In genomic region chr11:33967708-33968107, GRCm38 (mm10) we compare ENCODE assay signal across 25 mouse cellular contexts. TPM values are rescaled to one million over a fixed set of nuclear protein-coding genes. Genes with fewer than 3 reads are reported as not detected.
DNase-seq lines count a peak whose midpoint lies in the region; ATAC-seq and TF ChIP-seq lines count a peak whose summit lies in the region.
"Had no signal": no experiment of that assay in that cellular context is flagged by ENCODE, and none has a peak within 500 bp of the region (broad histone marks: within the 10 kb centered on the region; RNA-seq: fewer than 3 reads in every experiment).

No protein-coding gene starts in this region.

- no peaks in the 10 kb centered on the region for H3K9me3 ChIP-seq in CH12.LX (replicated peaks; ENCODE audit: low read length)
- no peaks in the 10 kb centered on the region for H3K9me3 ChIP-seq in forebrain, embryonic 12.5 days
- no peaks in the 10 kb centered on the region for H3K9me3 ChIP-seq in heart, embryonic 10.5 days
- H3K9me3 ChIP-seq: embryonic facial prominence, embryonic 15.5 days; forebrain, embryonic 10.5 days; forebrain, embryonic 15.5 days; heart, embryonic 12.5 days; hindbrain, embryonic 12.5 days had no signal

- no peaks in the 10 kb centered on the region for H3K79me2 ChIP-seq in CH12.LX (replicated peaks; ENCODE audit: control insufficient read depth, extremely low read depth, insufficient read depth, poor library complexity, severe bottlenecking)

- H3K4me3 ChIP-seq in CH12.LX (replicated peaks in 1 of 3; ENCODE audit: low read depth in 2 of 3, low read length in 2 of 3, poor library complexity in 1 of 3), result no peak overlapping the region
- no peak overlapping the region for H3K4me3 ChIP-seq in forebrain, embryonic 12.5 days (replicated peaks)
- no peak overlapping the region for H3K4me3 ChIP-seq in heart, embryonic 10.5 days
- H3K4me3 ChIP-seq: embryonic facial prominence, embryonic 15.5 days; erythroblast, embryonic 14.5 days; forebrain, embryonic 10.5 days; forebrain, embryonic 15.5 days; heart, adult 2 months; heart, embryonic 12.5 days; hindbrain, embryonic 12.5 days had no signal

- peak overlapping the region; percentile 7 for H3K4me2 ChIP-seq in CH12.LX (ENCODE audit: insufficient read depth, low read depth, poor library complexity, severe bottlenecking)
- no peak overlapping the region for H3K4me2 ChIP-seq in forebrain, embryonic 12.5 days
- H3K4me2 ChIP-seq: embryonic facial prominence, embryonic 15.5 days; forebrain, embryonic 15.5 days; heart, embryonic 12.5 days; hindbrain, embryonic 12.5 days had no signal

- in situ Hi-C loops in CH12.LX (cut with MboI; ENCODE audit: low pct_ligation_motif_present, low pct_unique_long_range_greater_than_20kb, low sequenced_read_pairs), result loop anchor here (25.0 kb wide), 1 partner anchor 245 kb away; the partner anchor contains the start of gene Foxi1

- ATAC-seq in granulocyte monocyte progenitor cell, adult 5-6 weeks (replicated peaks; ENCODE audit: poor library complexity, severe bottlenecking), result peak; percentile 87
- ATAC-seq in megakaryocyte-erythroid progenitor cell, adult 5-6 weeks (replicated peaks; ENCODE audit: low FRiP score, low TSS enrichment, poor library complexity, severe bottlenecking), result peak; percentile 28; the same call in 1 of the 2 replicates
- ATAC-seq in forebrain, embryonic 12.5 days (ENCODE audit: low FRiP score), result no peak
- ATAC-seq: CD4-positive, CD25-positive, alpha-beta regulatory T cell, adult 4 months; forebrain, embryonic 15.5 days; hindbrain, embryonic 16.5 days; inflammation-experienced regulatory T-cells, adult 6 months had no signal

- no peak overlapping the region for H3K27ac ChIP-seq in CH12.LX (ENCODE audit: insufficient read depth, low read depth)
- no peak overlapping the region for H3K27ac ChIP-seq in forebrain, embryonic 12.5 days
- no peak overlapping the region for H3K27ac ChIP-seq in heart, embryonic 10.5 days
- H3K27ac ChIP-seq: embryonic facial prominence, embryonic 15.5 days; forebrain, embryonic 10.5 days; forebrain, embryonic 15.5 days; heart, adult 2 months; hindbrain, embryonic 12.5 days had no signal

- TF ChIP-seq CTCF in CH12.LX (conservative IDR thresholded peaks at IDR 0.05 in 1 of 2, IDR thresholded peaks at IDR 0.05 in 1 of 2; ENCODE audit: low read depth in 2 of 2, low read length in 2 of 2), result no peak

- TF ChIP-seq RAD21 in CH12.LX (IDR thresholded peaks at IDR 0.05; ENCODE audit: low read depth, low read length), result no peak

- H3K4me1 ChIP-seq in CH12.LX (ENCODE audit: control insufficient read depth in 1 of 2, insufficient read depth in 2 of 2), result peaks cover 13 to 46% of the 10 kb centered on the region in 2 experiments
- H3K4me1 ChIP-seq in forebrain, embryonic 12.5 days, result peaks cover 4% of the 10 kb centered on the region; the same call in 1 of the 2 replicates
- H3K4me1 ChIP-seq in heart, embryonic 10.5 days, result peaks cover 24% of the 10 kb centered on the region
- H3K4me1 ChIP-seq: forebrain, embryonic 15.5 days had no signal

- 80% methylated on average over 4 of the region's 4 CpGs for WGBS in forebrain, embryonic 12.5 days
- 74% methylated on average over 4 of the region's 4 CpGs for WGBS in heart, embryonic 10.5 days

- no peak for TF ChIP-seq POLR2A in CH12.LX (IDR thresholded peaks at IDR 0.05; ENCODE audit: low read depth, low read length)

- TF ChIP-seq EP300 in CH12.LX (IDR thresholded peaks at IDR 0.05; ENCODE audit: low read length), result peak; percentile 65

- no peak overlapping the region for H3K9ac ChIP-seq in CH12.LX (ENCODE audit: insufficient read depth, low read depth)
- no peak overlapping the region for H3K9ac ChIP-seq in forebrain, embryonic 12.5 days
- H3K9ac ChIP-seq: embryonic facial prominence, embryonic 15.5 days; forebrain, embryonic 15.5 days; heart, embryonic 12.5 days; hindbrain, embryonic 12.5 days had no signal

- peak; percentile 91 for DNase-seq in 416B (ENCODE audit: low read depth)
- peak; percentile 90 for DNase-seq in CH12.LX (ENCODE audit: extremely low read depth)
- no peak for DNase-seq in urinary bladder, postnatal 10 days (ENCODE audit: low spot score)
- DNase-seq in thymus, postnatal 25 days, result no peak
- no peak for DNase-seq in heart, embryonic 10.5 days (ENCODE audit: low spot score)
- DNase-seq: adrenal gland, adult 2 months; adrenal gland, postnatal 25 days; cerebellum, adult 2 months; cerebellum, postnatal 10 days; embryo, embryonic 11 days; heart, adult 2 months had no signal

- dilution Hi-C loops in CH12.LX (cut with MboI; ENCODE audit: extremely low pct_ligation_motif_present, extremely low pct_unique_long_range_greater_than_20kb, low sequenced_read_pairs), result no loop called here

- H3K36me3 ChIP-seq in CH12.LX (replicated peaks in 1 of 2; ENCODE audit: control insufficient read depth in 1 of 2, insufficient read depth in 1 of 2, low read length in 1 of 2), result no peaks in the 10 kb centered on the region
- H3K36me3 ChIP-seq in forebrain, embryonic 12.5 days (replicated peaks), result no peaks in the 10 kb centered on the region
- H3K36me3 ChIP-seq in heart, embryonic 10.5 days, result peaks cover 6% of the 10 kb centered on the region; the same call in 1 of the 2 replicates
- H3K36me3 ChIP-seq: embryonic facial prominence, embryonic 15.5 days; forebrain, embryonic 10.5 days; forebrain, embryonic 15.5 days; heart, embryonic 12.5 days; hindbrain, embryonic 12.5 days had no signal

- no peaks in the 10 kb centered on the region for H3K27me3 ChIP-seq in CH12.LX (replicated peaks)
- no peaks in the 10 kb centered on the region for H3K27me3 ChIP-seq in forebrain, embryonic 12.5 days
- H3K27me3 ChIP-seq in heart, embryonic 10.5 days (ENCODE audit: insufficient read depth, poor library complexity, severe bottlenecking), result no peaks in the 10 kb centered on the region
- H3K27me3 ChIP-seq: embryonic facial prominence, embryonic 15.5 days; forebrain, embryonic 15.5 days; heart, embryonic 12.5 days; hindbrain, embryonic 12.5 days had no signal

TF ChIP-seq in CH12.LX, 34 proteins besides CTCF, POLR2A, EP300 and RAD21:
- TF ChIP-seq MEF2A (IDR thresholded peaks at IDR 0.05; ENCODE audit: borderline replicate concordance, low read depth, low read length) (no peak), ZC3H11A (IDR thresholded peaks at IDR 0.05; ENCODE audit: low read depth, low read length) (no peak), ELF1 (IDR thresholded peaks at IDR 0.05; ENCODE audit: low read depth, low read length) (peak; percentile 52; the same call in 1 of the 2 replicates), MAFK (IDR thresholded peaks at IDR 0.05; ENCODE audit: insufficient replicate concordance, low read length) (0 out of 2 replicates have a peak, but pooled peaks have one; percentile 5), POLR2AphosphoS2 (IDR thresholded peaks at IDR 0.05; ENCODE audit: low read depth, low read length) (no peak), ETS1 (conservative IDR thresholded peaks at IDR 0.05; ENCODE audit: low read depth, low read length) (peak; percentile 40; the same call in 1 of the 2 replicates), HCFC1 (IDR thresholded peaks at IDR 0.05; ENCODE audit: low read depth, low read length) (no peak), TCF12 (IDR thresholded peaks at IDR 0.05; ENCODE audit: low read depth, low read length) (no peak), CHD2 (IDR thresholded peaks at IDR 0.05; ENCODE audit: low read length) (no peak), BHLHE40 (IDR thresholded peaks at IDR 0.05; ENCODE audit: low read depth, low read length) (peak; percentile 59), MAZ (IDR thresholded peaks at IDR 0.05; ENCODE audit: low read depth, low read length) (no peak), ZMIZ1 (IDR thresholded peaks at IDR 0.05; ENCODE audit: low read depth, low read length) (no peak), USF1 (IDR thresholded peaks at IDR 0.05; ENCODE audit: low read depth, low read length) (no peak), MAX (IDR thresholded peaks at IDR 0.05; ENCODE audit: low read length) (peak; percentile 48; the same call in 1 of the 2 replicates), GABPA (IDR thresholded peaks at IDR 0.05; ENCODE audit: insufficient replicate concordance, low read depth, low read length) (no peak), RCOR1 (conservative IDR thresholded peaks at IDR 0.05; ENCODE audit: low read depth, low read length) (no peak)

RNA-seq across cellular contexts. Expression of gene Kcnmb1, which starts 4.9 kb away (rescaled TPM):
- 0.04 TPM in 1 of 2 replicates, not detected in the other for total RNA-seq in CH12.LX (2012; rRNA removed)
- 0.09 TPM in 1 of 2 replicates, not detected in the other for total RNA-seq in CH12.LX (2014; rRNA removed)
- polyA plus RNA-seq in CH12.LX (2012; ENCODE audit: insufficient read length, low read depth), result 0.33 and 0.49 TPM in 2 replicates
- total RNA-seq in granulocyte monocyte progenitor cell, adult 5-6 weeks (2014; fragmentation: Nextera tagmentation), result not detected in 2 replicates
- total RNA-seq in granulocyte monocyte progenitor cell, adult 5-6 weeks (2017), result not detected in 2 replicates
- total RNA-seq in megakaryocyte-erythroid progenitor cell, adult 5-6 weeks (2014; fragmentation: Nextera tagmentation), result not detected in 2 replicates
- total RNA-seq in megakaryocyte-erythroid progenitor cell, adult 5-6 weeks (2017), result not detected in 2 replicates
- 0.08 TPM in 1 of 2 replicates, not detected in the other for polyA plus RNA-seq in forebrain, embryonic 12.5 days (2016; fragmentation: Nextera tagmentation; extraction: Ambion mirVana)
- 6.9 and 10.2 TPM in 2 replicates for polyA plus RNA-seq in heart, embryonic 10.5 days (2016; fragmentation: Nextera tagmentation; extraction: Ambion mirVana)
- polyA plus RNA-seq: erythroblast, embryonic 14.5 days had no signal

RNA-seq across cellular contexts. Expression of gene Kcnip1, which starts 25.2 kb away (rescaled TPM):
- total RNA-seq in CH12.LX (2012; rRNA removed), result 0.04 TPM in 2 replicates
- 0.14 TPM in 1 of 2 replicates, not detected in the other for total RNA-seq in CH12.LX (2014; rRNA removed)
- polyA plus RNA-seq in CH12.LX (2012; ENCODE audit: insufficient read length, low read depth), result 0.17 TPM in 1 of 2 replicates, not detected in the other
- not detected in 2 replicates for total RNA-seq in granulocyte monocyte progenitor cell, adult 5-6 weeks (2014; fragmentation: Nextera tagmentation)
- not detected in 2 replicates for total RNA-seq in granulocyte monocyte progenitor cell, adult 5-6 weeks (2017)
- not detected in 2 replicates for total RNA-seq in megakaryocyte-erythroid progenitor cell, adult 5-6 weeks (2014; fragmentation: Nextera tagmentation)
- total RNA-seq in megakaryocyte-erythroid progenitor cell, adult 5-6 weeks (2017), result not detected in 2 replicates
- 16.3 and 17.3 TPM in 2 replicates for polyA plus RNA-seq in forebrain, embryonic 12.5 days (2016; fragmentation: Nextera tagmentation; extraction: Ambion mirVana)
- polyA plus RNA-seq in heart, embryonic 10.5 days (2016; fragmentation: Nextera tagmentation; extraction: Ambion mirVana), result 0.33 and 1.8 TPM in 2 replicates
- total RNA-seq: gastrocnemius, adult 8-10 months; heart, postnatal 25 days had no signal
- polyA plus RNA-seq: CD4-positive, CD25-positive, alpha-beta regulatory T cell, adult 4 months; erythroblast, embryonic 14.5 days had no signal

Comparison
In these comparisons a context has a peak if more than half of its experiments do, and no peak if none do; other contexts are left out.
1. DNase-seq: peak in 416B (single experiment) and CH12.LX (single experiment); none in urinary bladder, postnatal 10 days (single experiment), thymus, postnatal 25 days (single experiment) and heart, embryonic 10.5 days (single experiment).